Mouse (Mus musculus) stomach, postnatal 0 days (tissue): ENCODE measurements at regions not wholly inside any gene's neighbourhood (a gene's known extent, or its start where the extent isn't known, plus 50 kb on each side); places are given as distances from the start of the nearest gene placed in this dataset.

Source experiments
- CTCF ChIP-seq: IDR thresholded peaks from 2 replicates; pipeline ENCODE4 v1.5.1; 2016; ENCODE audit warnings: antibody characterized with exemption, low read depth, mild to moderate bottlenecking, moderate library complexity
- EP300 ChIP-seq: optimal IDR thresholded peaks from 2 replicates; pipeline ENCODE3; 2016; ENCODE audit warnings: antibody characterized with exemption

DNA sequence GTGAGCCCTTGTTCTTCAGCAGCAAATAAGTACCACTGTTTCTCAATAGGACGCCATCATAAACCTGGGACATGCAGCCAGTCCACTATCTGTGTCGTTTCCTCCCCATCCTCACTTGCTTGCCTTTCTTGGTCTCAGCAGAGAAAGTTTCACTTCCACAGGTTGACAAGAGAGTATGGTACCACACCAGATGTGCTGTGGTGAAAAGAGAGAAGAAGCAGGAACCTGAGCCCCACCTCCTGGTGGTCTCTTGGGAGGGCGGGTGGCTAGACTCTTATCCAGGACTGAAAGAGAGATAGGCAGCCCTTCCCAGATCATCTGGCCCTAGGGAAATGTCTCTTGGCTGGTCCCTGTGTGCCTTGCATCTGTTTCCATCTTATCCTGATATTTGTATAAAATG lies 133.1 kb upstream of the Zmiz1 start:
- no peak for TF ChIP-seq EP300
- TF ChIP-seq CTCF, result no peak
